Comparison of ENCODE assay signal across 7 mouse cellular contexts in genomic region chr12:84192741-84193641, GRCm38 (mm10). TPM values are rescaled to one million over a fixed set of nuclear protein-coding genes. Genes with fewer than 3 reads are reported as not detected.
A peak's percentile ranks its signal among the peaks of the same experiment; 100 is the strongest.
DNase-seq lines count a peak whose midpoint lies in the region; ATAC-seq and TF ChIP-seq lines count a peak whose summit lies in the region.

No protein-coding gene starts in this region.

- H3K4me3 ChIP-seq in ES-E14 (ENCODE audit: insufficient read depth in 1 of 2, low read depth in 1 of 2, low read length in 2 of 2, poor library complexity in 1 of 2, severe bottlenecking in 1 of 2), result peak overlapping the region; percentile 70 to 93
- peak overlapping the region; percentile 79 for H3K4me3 ChIP-seq in embryonic facial prominence, embryonic 14.5 days (ENCODE audit: low read depth, low read length)
- peak overlapping the region; percentile 71 for H3K4me3 ChIP-seq in heart, embryonic 15.5 days

- no peaks in the 10 kb centered on the region for H3K27me3 ChIP-seq in embryonic facial prominence, embryonic 14.5 days (replicated peaks; ENCODE audit: control insufficient read depth, insufficient read depth, low read length)
- H3K27me3 ChIP-seq in heart, embryonic 15.5 days, result no peaks in the 10 kb centered on the region

- H3K36me3 ChIP-seq in ES-E14 (ENCODE audit: control insufficient read depth, insufficient read depth, low read length, poor library complexity, severe bottlenecking), result no peaks in the 10 kb centered on the region
- no peaks in the 10 kb centered on the region for H3K36me3 ChIP-seq in embryonic facial prominence, embryonic 14.5 days (ENCODE audit: control insufficient read depth, insufficient read depth, low read length)
- no peaks in the 10 kb centered on the region for H3K36me3 ChIP-seq in heart, embryonic 15.5 days

- WGBS in embryonic facial prominence, embryonic 14.5 days, result 1% methylated on average over 44 of the region's 102 CpGs
- under 1% methylated on average over 98 of the region's 102 CpGs for WGBS in heart, embryonic 15.5 days

- ATAC-seq in embryonic facial prominence, embryonic 14.5 days (ENCODE audit: low read depth), result peak; percentile 31
- peak; percentile 15 for ATAC-seq in heart, embryonic 15.5 days (replicated peaks; ENCODE audit: insufficient number of reproducible peaks, insufficient read depth, low FRiP score, low read depth)

- H3K9me3 ChIP-seq in ES-E14 (ENCODE audit: control insufficient read depth, insufficient read depth, low read depth, low read length), result no peaks in the 10 kb centered on the region
- no peaks in the 10 kb centered on the region for H3K9me3 ChIP-seq in embryonic facial prominence, embryonic 14.5 days (ENCODE audit: control insufficient read depth, low read length)
- H3K9me3 ChIP-seq in heart, embryonic 15.5 days (replicated peaks), result no peaks in the 10 kb centered on the region

- H3K4me1 ChIP-seq in ES-E14 (ENCODE audit: control insufficient read depth in 2 of 2, insufficient read depth in 2 of 2, low read length in 2 of 2, poor library complexity in 1 of 2), result peaks cover 38 to 48% of the 10 kb centered on the region in 2 experiments
- H3K4me1 ChIP-seq in embryonic facial prominence, embryonic 14.5 days (ENCODE audit: control insufficient read depth, insufficient read depth, low read length), result peaks cover 62% of the 10 kb centered on the region
- peaks cover 82% of the 10 kb centered on the region for H3K4me1 ChIP-seq in heart, embryonic 15.5 days (replicated peaks)

- no peak for DNase-seq in ES-E14 (ENCODE audit: low read depth, low spot score)
- peak; percentile 79 to 86 for DNase-seq in adrenal gland, postnatal 36 days
- DNase-seq in embryonic facial prominence, embryonic 14.5 days (ENCODE audit: low spot score), result peak; percentile 80
- DNase-seq in kidney, postnatal 4 days, result peak; percentile 79 to 88
- peak; percentile 88 for DNase-seq in lung, postnatal 10 days
- peak; percentile 76 for DNase-seq in retina, embryonic 14.5 days (ENCODE audit: low spot score)

- peak overlapping the region; percentile 84 for H3K9ac ChIP-seq in ES-E14 (ENCODE audit: insufficient read depth, low read depth, low read length, poor library complexity, severe bottlenecking)
- H3K9ac ChIP-seq in embryonic facial prominence, embryonic 14.5 days (ENCODE audit: low read depth, low read length), result peak overlapping the region; percentile 92
- H3K9ac ChIP-seq in heart, embryonic 15.5 days, result peak overlapping the region; percentile 91

- peak overlapping the region; percentile 97 for H3K4me2 ChIP-seq in embryonic facial prominence, embryonic 14.5 days (ENCODE audit: low read depth, low read length)
- peak overlapping the region; percentile 97 for H3K4me2 ChIP-seq in heart, embryonic 15.5 days

- in situ Hi-C loops in ES-E14 (cut with MboI; ENCODE audit: low sequenced_read_pairs in 2 of 2, unreplicated experiment in 2 of 2), result no loop called here

- H3K27ac ChIP-seq in ES-E14 (ENCODE audit: insufficient read depth, low read depth, low read length, poor library complexity, severe bottlenecking), result peak overlapping the region; percentile 73; the same call in 1 of the 2 replicates
- peak overlapping the region; percentile 98 for H3K27ac ChIP-seq in embryonic facial prominence, embryonic 14.5 days (replicated peaks; ENCODE audit: low read depth, low read length)
- H3K27ac ChIP-seq in heart, embryonic 15.5 days, result peak overlapping the region; percentile 99

TF ChIP-seq in ES-E14, 5 proteins besides CTCF, POLR2A, EP300 and RAD21:
- TF ChIP-seq HCFC1 (IDR thresholded peaks at IDR 0.05; ENCODE audit: borderline replicate concordance, insufficient read depth, low read length), result no peak
- peak; percentile 62; the same call in 1 of the 2 replicates for TF ChIP-seq CHD2 (IDR thresholded peaks at IDR 0.05; ENCODE audit: low read depth, low read length)

RNA-seq across cellular contexts. Expression of gene Elmsan1, which starts 25.7 kb away (rescaled TPM):
- 9.6 and 19.3 TPM in 2 replicates for total RNA-seq in ES-E14 (2012; rRNA removed)
- total RNA-seq in adrenal gland, postnatal 36 days (2021), result 10 to 100 TPM; 18.1 to 23.8 TPM
- polyA plus RNA-seq in embryonic facial prominence, embryonic 14.5 days (2014; fragmentation: Nextera tagmentation; extraction: Ambion mirVana), result 9.4 and 9.8 TPM in 2 replicates
- polyA plus RNA-seq in heart, embryonic 15.5 days (2015; fragmentation: Nextera tagmentation; extraction: Ambion mirVana), result 6.0 and 10.0 TPM in 2 replicates

RNA-seq across cellular contexts. Expression of gene Pnma1, which starts 44.7 kb away (rescaled TPM):
- total RNA-seq in ES-E14 (2012; rRNA removed), result 0.80 and 1.5 TPM in 2 replicates
- under 1 TPM; 0.23 to 0.26 TPM for total RNA-seq in adrenal gland, postnatal 36 days (2021)
- 1.4 TPM in 2 replicates for polyA plus RNA-seq in embryonic facial prominence, embryonic 14.5 days (2014; fragmentation: Nextera tagmentation; extraction: Ambion mirVana)
- 0.42 and 0.55 TPM in 2 replicates for polyA plus RNA-seq in heart, embryonic 15.5 days (2015; fragmentation: Nextera tagmentation; extraction: Ambion mirVana)
